Mouse (Mus musculus) heart, adult 2 months (tissue): ENCODE measurements around the gene Hsh2d. TPM values are rescaled to one million over a fixed set of nuclear protein-coding genes. Genes with fewer than 3 reads are reported as not detected.
A peak's percentile ranks its signal among the peaks of the same experiment; 100 is the strongest.

Source experiments
- DNase-seq, 2 experiments: peaks; one replicate each; pipeline ENCODE4 v3.0.0; 2021
- H3K27ac ChIP-seq: fragments of 200-600 bp; 2 replicates; pipeline ENCODE4 v1.8.1; 2022
- H3K27me3 ChIP-seq: fragments of 200-500 bp; 2 replicates; pipeline ENCODE4 v1.6.1; 2012; ENCODE audit warnings: mild to moderate bottlenecking, low read length, inconsistent platforms, mixed read lengths; ENCODE audit not compliant: control insufficient read depth, insufficient read depth
- H3K36me3 ChIP-seq: fragments of 200-500 bp; 2 replicates; pipeline ENCODE4 v1.6.1; 2012; ENCODE audit warnings: low read length, inconsistent platforms; ENCODE audit not compliant: control insufficient read depth, insufficient read depth
- H3K4me1 ChIP-seq: fragments of 200-500 bp; 2 replicates; pipeline ENCODE4 v1.6.1; 2011; ENCODE audit warnings: low read length; ENCODE audit not compliant: control insufficient read depth, insufficient read depth
- H3K4me3 ChIP-seq: fragments of 200-600 bp; 2 replicates; pipeline ENCODE4 v1.8.1; 2022
- H3K79me2 ChIP-seq: fragments of 200-500 bp; replicated peaks from 2 replicates; pipeline ENCODE4 v1.6.1; 2012; ENCODE audit warnings: mild to moderate bottlenecking, inconsistent platforms, low read length, moderate library complexity, mixed read lengths; ENCODE audit not compliant: control insufficient read depth, insufficient read depth
- H3K9ac ChIP-seq: fragments of 200-500 bp; 2 replicates; pipeline ENCODE4 v1.6.1; 2012; ENCODE audit warnings: low read depth, mild to moderate bottlenecking, control low read depth, inconsistent platforms, low read length, mixed read lengths
- CTCF ChIP-seq: fragments of 200-600 bp; IDR thresholded peaks from 2 replicates; pipeline ENCODE4 v1.8.1; 2022; ENCODE audit warnings: antibody characterized with exemption, mild to moderate bottlenecking, moderate library complexity
- EP300 ChIP-seq: fragments of 200-500 bp; IDR thresholded peaks from 2 replicates; pipeline ENCODE4 v1.6.1; 2011; ENCODE audit warnings: low read depth, low read length, control low read depth; ENCODE audit not compliant: insufficient read depth
- POLR2A ChIP-seq: fragments of 200-500 bp; IDR thresholded peaks from 2 replicates; pipeline ENCODE4 v1.6.1; 2011; ENCODE audit warnings: mild to moderate bottlenecking, low read depth, low read length, control low read depth; ENCODE audit not compliant: insufficient read depth
- WGBS: fragments of 180-500 bp; shearing (Covaris S2); methylation state at CpG from one replicate; pipeline ENCODE4 v1.1.7; 2018; 5-methylcytosine and 5-hydroxymethylcytosine counted together
- intact Hi-C: fragments of 180-260 bp; cut with DNase I; formaldehyde crosslinking; loops from one replicate; pipeline ENCODE4 v1.15.1; 2025
- polyA plus RNA-seq: library from polyadenylated mRNA; depleted of rRNA; stranded (reverse); fragments of >200 nt; gene quantifications from 2 replicates; pipeline ENCODE4 v1.2.3, GENCODE M21; 2012
- total RNA-seq, 2 experiments: library from RNA; stranded (reverse); gene quantifications; 2 replicates each; pipeline ENCODE4 v1.2.3; 2021

The Hsh2d gene
- total and polyA plus RNA-seq, 3 experiments, result 0.55 TPM; not detected in 2

GRCm38 (mm10) chr8:72177346-72177925 lies 12.0 kb upstream of the Hsh2d start:
- peak; percentile 73 to 80 for DNase-seq
- H3K79me2 ChIP-seq, result no peaks in the 10 kb centered on the region
- intact Hi-C loops, result loop anchor here (1.0 to 5.0 kb wide), 3 partner anchors 65 to 188 kb away; partner anchors contain the start of gene Ap1m1
- 61% methylated on average over 5 of the region's 5 CpGs for WGBS
- H3K9ac ChIP-seq, result no peak overlapping the region
- no peak overlapping the region for H3K4me3 ChIP-seq
- H3K27me3 ChIP-seq, result no peaks in the 10 kb centered on the region
- H3K27ac ChIP-seq, result no peak overlapping the region
- H3K4me1 ChIP-seq, result no peaks in the 10 kb centered on the region; the same call in 1 of the 2 replicates
- no peaks in the 10 kb centered on the region for H3K36me3 ChIP-seq
- TF ChIP-seq POLR2A (no peak), EP300 (peak; percentile 80; the same call in 1 of the 2 replicates), CTCF (peak; percentile 92)

DNA sequence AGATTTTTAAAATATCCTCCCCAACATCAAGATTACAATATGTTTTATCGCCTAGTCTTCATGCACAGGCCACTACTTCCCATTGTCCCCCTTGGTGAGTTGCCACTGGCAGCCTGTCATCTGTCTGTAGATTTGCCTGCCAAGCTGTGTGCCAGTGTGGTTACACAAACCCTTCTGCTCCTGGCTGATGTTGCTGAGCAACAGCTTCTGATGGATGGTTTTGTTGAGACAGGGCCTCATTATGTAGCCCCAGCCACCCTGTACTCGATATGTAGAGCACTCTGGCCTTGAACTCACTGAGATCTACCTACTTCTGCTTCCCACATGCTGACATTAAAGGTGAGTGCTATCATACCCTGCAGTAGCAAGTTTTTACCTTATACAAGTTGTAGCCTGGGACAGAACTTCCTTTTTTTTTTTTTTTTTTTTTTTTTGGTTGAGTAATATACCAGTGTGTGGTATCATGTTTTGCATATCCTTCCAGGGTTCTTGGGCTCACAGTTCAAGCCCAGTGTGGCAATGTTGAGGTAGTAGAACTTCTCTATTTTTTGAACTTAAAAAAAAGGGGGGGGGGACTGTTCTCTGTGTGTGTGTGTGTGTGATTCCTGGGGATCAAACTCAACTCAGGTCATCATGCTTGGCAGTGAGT lies 5.8 kb upstream of the Hsh2d start:
- Histone ChIP-seq H3K4me1 (no peaks in the 10 kb centered on the region), H3K4me3 (no peak overlapping the region), H3K36me3 (no peaks in the 10 kb centered on the region), H3K27me3 (no peaks in the 10 kb centered on the region), H3K79me2 (no peaks in the 10 kb centered on the region), H3K9ac (no peak overlapping the region), H3K27ac (no peak overlapping the region)
- no peak for DNase-seq
- 83% methylated on average over 2 of the region's 2 CpGs for WGBS
- intact Hi-C loops, result no loop called here
- no peak for TF ChIP-seq EP300

DNA sequence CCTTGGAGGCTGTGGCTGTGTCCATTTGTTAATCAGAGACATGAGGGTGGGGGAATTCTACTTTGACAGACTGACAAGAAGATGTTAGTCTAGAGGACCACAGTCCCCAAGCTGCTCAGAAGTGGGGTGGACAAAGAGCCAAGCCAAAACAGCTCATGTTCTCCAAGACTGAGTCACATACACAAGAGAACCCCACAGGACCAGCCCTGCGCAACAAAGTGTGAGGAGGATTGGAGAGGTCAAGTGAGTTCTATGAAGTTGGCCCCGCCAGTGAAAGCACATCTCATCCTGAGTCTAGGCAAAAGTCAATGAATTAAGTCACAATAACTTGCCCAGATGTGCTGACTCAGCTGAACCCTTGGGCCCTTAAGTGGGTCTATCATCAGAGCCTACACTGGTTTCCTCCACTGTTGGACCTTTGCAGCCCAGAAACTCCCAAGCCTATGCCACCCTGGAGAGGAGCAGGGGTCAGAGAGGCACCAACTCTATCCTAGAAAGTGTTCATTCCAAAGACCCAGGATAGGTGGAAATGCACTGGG lies 1.6 kb upstream of the Hsh2d start:
- Histone ChIP-seq H3K36me3 (no peaks in the 10 kb centered on the region), H3K4me1 (no peaks in the 10 kb centered on the region), H3K79me2 (no peaks in the 10 kb centered on the region), H3K9ac (no peak overlapping the region), H3K4me3 (no peak overlapping the region), H3K27ac (no peak overlapping the region), H3K27me3 (no peaks in the 10 kb centered on the region)
- intact Hi-C loops, result no loop called here
- no peak for DNase-seq
- WGBS, result 76% methylated on average over 2 of the region's 2 CpGs
- no peak for TF ChIP-seq CTCF
- no peak for TF ChIP-seq POLR2A
- TF ChIP-seq EP300, result no peak

DNA sequence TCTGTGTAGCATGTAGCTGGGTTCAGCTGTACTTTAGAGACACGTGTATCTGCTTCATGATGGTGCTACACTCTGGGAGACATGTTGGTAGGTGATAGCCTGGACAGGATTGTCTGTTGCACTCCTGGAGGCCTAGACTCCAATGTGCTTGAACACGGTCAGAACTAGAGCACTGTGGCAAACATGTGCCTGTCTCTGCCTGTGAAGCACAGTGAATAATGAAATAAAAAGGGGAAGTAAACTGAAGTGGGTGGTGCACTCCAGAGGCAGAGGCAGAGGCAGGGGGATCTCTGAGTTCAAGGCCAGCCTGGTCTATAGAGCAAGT lies 739 bp downstream of the Hsh2d start:
- Histone ChIP-seq H3K27me3 (no peaks in the 10 kb centered on the region), H3K36me3 (no peaks in the 10 kb centered on the region), H3K27ac (no peak overlapping the region), H3K9ac (no peak overlapping the region), H3K4me3 (no peak overlapping the region), H3K4me1 (no peaks in the 10 kb centered on the region), H3K79me2 (no peaks in the 10 kb centered on the region)
- TF ChIP-seq CTCF, result no peak
- TF ChIP-seq EP300, result no peak
- no peak for TF ChIP-seq POLR2A
- DNase-seq, result no peak
- intact Hi-C loops, result no loop called here
- WGBS, result 62% methylated on average over 2 of the region's 2 CpGs

- Histone ChIP-seq H3K4me1 (no peaks in the 10 kb centered on the region), H3K79me2 (no peaks in the 10 kb centered on the region), H3K9ac (no peak overlapping the region), H3K36me3 (no peaks in the 10 kb centered on the region), H3K27ac (no peak overlapping the region), H3K27me3 (no peaks in the 10 kb centered on the region), H3K4me3 (no peak overlapping the region)
- DNase-seq, result no peak
- TF ChIP-seq CTCF (no peak), POLR2A (no peak), EP300 (no peak)
- intact Hi-C loops, result no loop called here
Measured at GRCm38 (mm10) chr8:72192065-72192464, 2.6 kb downstream of the Hsh2d start.

GRCm38 (mm10) chr8:72197997-72198396 lies 8.6 kb downstream of the Hsh2d start:
- no peak for DNase-seq

More at GRCm38 (mm10) chr8:72197997-72198396, 8.6 kb downstream of the Hsh2d start:
- 56% methylated on average over 8 of the region's 8 CpGs for WGBS
- intact Hi-C loops, result no loop called here
- H3K27ac ChIP-seq, result no peak overlapping the region
- no peak for TF ChIP-seq CTCF
- no peak for TF ChIP-seq POLR2A
- no peak for TF ChIP-seq EP300
- H3K27me3 ChIP-seq, result no peaks in the 10 kb centered on the region
- no peaks in the 10 kb centered on the region for H3K4me1 ChIP-seq
- H3K9ac ChIP-seq, result no peak overlapping the region
- no peaks in the 10 kb centered on the region for H3K36me3 ChIP-seq
- H3K4me3 ChIP-seq, result no peak overlapping the region
- H3K79me2 ChIP-seq, result no peaks in the 10 kb centered on the region
